Mouse (Mus musculus): ENCODE measurements around the gene Spryd3. TPM values are rescaled to one million over a fixed set of nuclear protein-coding genes. Genes with fewer than 3 reads are reported as not detected.

Spryd3 gene
- polyA plus RNA-seq, 1 experiment = 1.1 TPM

DNA sequence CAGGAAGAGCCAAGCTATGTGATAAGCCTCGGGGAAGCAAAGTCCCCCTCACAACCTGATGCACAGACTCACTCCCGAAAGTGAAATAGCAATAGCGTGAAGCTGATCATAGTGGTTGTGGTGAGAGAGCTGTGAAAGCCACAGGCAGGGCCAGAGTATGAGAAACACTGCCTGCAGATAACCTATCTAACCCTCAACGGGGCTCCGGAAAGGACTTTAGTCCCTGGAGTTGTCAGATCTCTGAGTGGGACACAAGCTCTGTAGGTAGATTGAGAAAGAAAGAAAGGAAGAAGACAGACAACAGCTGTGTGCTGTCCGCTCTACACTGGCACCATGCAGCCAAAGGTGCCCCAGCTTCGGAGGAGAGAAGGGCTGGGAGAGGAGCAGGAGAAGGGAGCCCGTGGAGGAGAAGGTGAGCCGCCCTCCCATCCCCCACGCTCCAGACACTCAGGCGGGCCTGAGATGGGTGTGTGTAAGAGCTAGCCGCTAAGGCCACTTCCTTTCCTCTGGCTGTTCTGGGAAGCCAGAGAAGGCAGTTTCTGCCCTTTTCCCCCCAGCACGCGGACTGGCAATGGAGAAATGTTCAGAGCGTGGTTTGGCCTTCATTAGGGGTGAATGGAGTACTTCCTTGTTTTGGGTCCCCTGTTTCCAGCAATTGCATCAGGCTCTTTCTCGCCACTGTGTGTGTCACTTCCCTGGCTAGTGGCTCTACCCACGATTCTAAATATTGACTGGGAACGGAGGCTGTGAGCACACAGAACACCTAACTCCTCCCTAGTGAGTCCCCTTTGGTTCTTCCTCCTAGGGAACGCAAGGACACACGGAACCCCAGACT is 14.5 kb upstream of the Spryd3 start, which contains the start of gene Soat2:
Gene Soat2, plus strand, starts transcription at position 226 of the 835 bp plus-strand sequence.
- Histone ChIP-seq H3K36me3 (ENCODE audit: control insufficient read depth) (peaks cover 22% of the 10 kb centered on the region), H3K4me1 (ENCODE audit: control insufficient read depth) (peaks cover 47% of the 10 kb centered on the region), H3K4me3 (replicated peaks) (peak within 1 kb of the TSS; percentile 66), H3K27me3 (ENCODE audit: control insufficient read depth) (peaks cover 7% of the 10 kb centered on the region), H3K9me3 (ENCODE audit: control insufficient read depth, low read length) (no peaks in the 10 kb centered on the region; the same call in none of the 2 replicates)
- TF ChIP-seq TAL1 (IDR thresholded peaks at IDR 0.05; ENCODE audit: low read length) = no peak
- TF ChIP-seq GATA1 (IDR thresholded peaks at IDR 0.05; ENCODE audit: low read length) = no peak

DNA sequence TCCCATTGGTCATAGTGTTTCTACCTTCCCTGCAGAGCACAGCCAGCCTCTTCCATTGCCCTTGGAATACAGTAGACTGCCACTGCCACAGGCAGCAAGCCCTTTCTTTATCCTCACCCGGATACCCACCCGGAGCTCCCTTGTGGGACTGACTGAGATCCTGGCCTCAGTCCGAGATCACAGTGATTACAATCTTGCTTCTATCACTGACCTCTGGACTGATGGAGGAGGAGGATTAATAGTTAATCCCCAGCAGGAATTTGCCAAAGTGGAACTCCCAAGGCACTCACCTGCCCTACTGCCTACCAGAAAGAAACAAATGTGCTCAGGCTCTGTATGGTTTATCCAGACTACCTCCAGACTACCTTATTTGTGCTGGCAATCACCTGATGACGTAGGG is 13.5 kb upstream of the Spryd3 start:
- H3K36me3 ChIP-seq (ENCODE audit: control insufficient read depth) = peaks cover 19% of the 10 kb centered on the region
- TF ChIP-seq TAL1 (IDR thresholded peaks at IDR 0.05; ENCODE audit: low read length) (no peak), GATA1 (IDR thresholded peaks at IDR 0.05; ENCODE audit: low read length) (no peak)
- H3K4me3 ChIP-seq (replicated peaks) = no peak overlapping the region
- no peaks in the 10 kb centered on the region; the same call in 1 of the 2 replicates for H3K9me3 ChIP-seq (ENCODE audit: control insufficient read depth, low read length)
- peaks cover 55% of the 10 kb centered on the region for H3K4me1 ChIP-seq (ENCODE audit: control insufficient read depth)
- peaks cover 17% of the 10 kb centered on the region for H3K27me3 ChIP-seq (ENCODE audit: control insufficient read depth)

DNA sequence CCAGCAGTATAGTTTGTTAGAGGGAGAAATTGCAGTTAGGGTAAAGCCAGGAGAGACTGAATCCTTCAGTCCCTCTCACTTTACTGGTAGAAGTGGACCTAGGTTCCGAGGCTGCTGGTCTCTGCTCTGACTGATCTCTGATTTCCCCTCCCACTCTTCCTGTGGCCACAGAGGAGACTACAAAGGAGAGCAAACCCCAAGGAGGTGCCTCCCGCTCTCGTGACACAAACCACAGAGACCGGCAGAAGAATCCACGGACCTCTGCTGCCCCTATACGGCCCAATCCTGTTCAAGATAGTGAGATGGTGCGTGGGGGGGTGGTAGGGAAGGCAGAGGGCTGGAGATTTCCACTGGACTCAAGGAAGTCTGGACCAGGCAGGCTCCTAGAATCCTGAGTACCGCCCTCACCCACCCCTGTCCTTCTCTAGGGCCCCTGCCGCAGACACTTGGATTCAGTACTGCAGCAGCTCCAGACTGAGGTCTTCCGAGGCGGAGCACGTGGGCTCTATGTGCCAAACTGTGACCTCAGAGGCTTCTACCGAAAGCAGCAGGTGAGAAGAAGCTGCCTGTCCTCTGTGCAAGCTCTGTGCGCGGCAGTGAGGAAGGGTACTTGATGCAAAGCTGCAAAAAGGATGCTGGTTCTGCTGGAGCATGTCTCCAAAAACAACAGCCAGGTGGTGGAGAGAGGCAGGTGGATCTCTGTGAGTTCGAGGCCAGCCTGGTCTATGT is 11.8 kb upstream of the Spryd3 start:
- TF ChIP-seq GATA1 (IDR thresholded peaks at IDR 0.05; ENCODE audit: low read length) = no peak
- no peak for TF ChIP-seq TAL1 (IDR thresholded peaks at IDR 0.05; ENCODE audit: low read length)
- Histone ChIP-seq H3K4me1 (ENCODE audit: control insufficient read depth) (peaks cover 51% of the 10 kb centered on the region), H3K9me3 (ENCODE audit: control insufficient read depth, low read length) (no peaks in the 10 kb centered on the region; the same call in 1 of the 2 replicates), H3K27me3 (ENCODE audit: control insufficient read depth) (peaks cover 34% of the 10 kb centered on the region), H3K4me3 (replicated peaks) (no peak overlapping the region), H3K36me3 (ENCODE audit: control insufficient read depth) (peaks cover 2% of the 10 kb centered on the region)

DNA sequence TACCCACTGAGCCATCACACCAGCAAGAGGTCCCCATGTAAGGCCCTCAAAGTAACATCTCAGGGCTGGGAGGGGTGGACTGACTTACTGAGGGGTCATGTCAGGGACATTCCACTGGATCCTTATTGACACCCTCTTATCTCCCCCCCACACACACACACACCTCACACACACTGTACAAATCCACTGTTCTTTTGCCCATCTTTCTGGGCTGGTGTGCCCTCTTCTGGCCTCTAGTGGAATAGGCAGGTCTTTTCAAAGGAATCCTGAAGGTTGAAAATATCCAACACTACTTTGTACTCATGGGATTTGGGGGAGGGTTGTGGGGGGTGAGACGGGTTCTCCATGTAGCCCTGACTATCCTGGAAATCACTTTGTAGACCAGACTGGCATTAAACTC is 10.8 kb upstream of the Spryd3 start:
- Histone ChIP-seq H3K36me3 (ENCODE audit: control insufficient read depth) (no peaks in the 10 kb centered on the region), H3K27me3 (ENCODE audit: control insufficient read depth) (peaks cover 42% of the 10 kb centered on the region), H3K9me3 (ENCODE audit: control insufficient read depth, low read length) (no peaks in the 10 kb centered on the region; the same call in 1 of the 2 replicates), H3K4me1 (ENCODE audit: control insufficient read depth) (peaks cover 49% of the 10 kb centered on the region), H3K4me3 (replicated peaks) (no peak overlapping the region)
- no peak for TF ChIP-seq GATA1 (IDR thresholded peaks at IDR 0.05; ENCODE audit: low read length)
- no peak for TF ChIP-seq TAL1 (IDR thresholded peaks at IDR 0.05; ENCODE audit: low read length)

DNA sequence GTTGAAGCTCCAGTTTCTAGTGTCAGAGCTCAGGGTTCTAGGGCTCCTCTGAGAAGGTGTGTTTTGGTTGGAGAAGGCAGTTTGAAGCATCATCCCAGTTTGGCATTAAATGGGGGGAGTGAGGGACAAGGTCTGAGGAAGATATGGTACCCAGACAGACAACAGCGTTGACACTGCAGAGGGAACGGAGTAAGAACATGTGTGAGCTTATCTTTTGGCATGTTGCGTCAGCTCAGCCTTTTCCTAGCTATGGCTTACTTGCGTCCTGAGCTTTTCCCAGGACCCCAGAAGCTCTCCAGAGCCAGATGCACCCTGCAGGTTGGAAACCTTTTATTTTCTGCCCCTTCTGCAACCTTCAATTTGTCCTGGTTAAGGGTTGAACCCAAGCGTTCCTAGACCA is 10.1 kb upstream of the Spryd3 start:
- Histone ChIP-seq H3K36me3 (ENCODE audit: control insufficient read depth) (no peaks in the 10 kb centered on the region), H3K9me3 (ENCODE audit: control insufficient read depth, low read length) (no peaks in the 10 kb centered on the region; the same call in 1 of the 2 replicates), H3K27me3 (ENCODE audit: control insufficient read depth) (peaks cover 48% of the 10 kb centered on the region), H3K4me3 (replicated peaks) (no peak overlapping the region), H3K4me1 (ENCODE audit: control insufficient read depth) (peaks cover 45% of the 10 kb centered on the region)
- no peak for TF ChIP-seq GATA1 (IDR thresholded peaks at IDR 0.05; ENCODE audit: low read length)
- TF ChIP-seq TAL1 (IDR thresholded peaks at IDR 0.05; ENCODE audit: low read length) = no peak

DNA sequence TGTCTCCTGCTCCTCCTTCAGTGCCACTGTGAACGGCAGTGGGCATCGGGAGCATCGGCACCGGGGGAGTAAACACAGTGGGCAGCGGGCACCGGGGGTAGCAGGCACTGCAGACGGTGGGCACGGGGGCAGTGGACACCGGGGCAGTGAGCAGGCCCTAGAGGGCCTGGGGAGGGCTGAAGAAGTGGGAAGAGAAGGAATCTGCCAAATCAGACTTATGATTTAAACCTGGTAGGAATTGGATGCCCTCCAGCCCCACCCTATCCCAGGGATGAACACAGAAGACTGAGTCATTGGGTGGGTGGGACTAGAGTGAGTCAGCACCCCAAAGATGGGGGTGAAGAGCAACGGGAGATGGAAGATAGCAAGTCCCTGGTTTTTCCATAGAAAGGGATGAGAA is 9.3 kb upstream of the Spryd3 start:
- peaks cover 37% of the 10 kb centered on the region for H3K4me1 ChIP-seq (ENCODE audit: control insufficient read depth)
- no peaks in the 10 kb centered on the region; the same call in 1 of the 2 replicates for H3K9me3 ChIP-seq (ENCODE audit: control insufficient read depth, low read length)
- H3K4me3 ChIP-seq (replicated peaks) = no peak overlapping the region
- no peak for TF ChIP-seq TAL1 (IDR thresholded peaks at IDR 0.05; ENCODE audit: low read length)
- peaks cover 48% of the 10 kb centered on the region for H3K27me3 ChIP-seq (ENCODE audit: control insufficient read depth)
- H3K36me3 ChIP-seq (ENCODE audit: control insufficient read depth) = no peaks in the 10 kb centered on the region

DNA sequence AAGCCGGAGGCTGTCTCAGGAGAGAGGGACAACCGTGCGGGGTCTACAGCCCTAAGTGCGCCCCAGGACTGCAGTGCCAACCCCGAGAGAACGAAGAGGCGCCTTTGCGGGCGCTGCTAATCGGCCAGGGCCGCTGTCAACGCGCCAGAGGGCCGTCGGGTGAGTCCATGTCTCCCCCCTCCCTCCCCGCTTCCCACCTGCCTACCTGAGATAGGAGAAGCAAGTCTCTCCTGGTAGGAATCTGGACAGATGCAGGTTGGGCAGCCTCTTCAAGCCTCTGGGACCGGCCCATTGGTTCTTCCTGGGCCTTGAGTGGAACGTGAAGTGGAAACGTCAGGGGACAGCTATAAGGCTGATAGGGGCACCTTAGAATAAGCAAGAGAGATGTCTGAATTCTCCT is 8.7 kb upstream of the Spryd3 start:
- TF ChIP-seq TAL1 (IDR thresholded peaks at IDR 0.05; ENCODE audit: low read length) (no peak), GATA1 (IDR thresholded peaks at IDR 0.05; ENCODE audit: low read length) (no peak)
- Histone ChIP-seq H3K36me3 (ENCODE audit: control insufficient read depth) (no peaks in the 10 kb centered on the region), H3K4me1 (ENCODE audit: control insufficient read depth) (peaks cover 31% of the 10 kb centered on the region), H3K27me3 (ENCODE audit: control insufficient read depth) (peaks cover 48% of the 10 kb centered on the region), H3K9me3 (ENCODE audit: control insufficient read depth, low read length) (no peaks in the 10 kb centered on the region; the same call in 1 of the 2 replicates), H3K4me3 (replicated peaks) (no peak overlapping the region)

DNA sequence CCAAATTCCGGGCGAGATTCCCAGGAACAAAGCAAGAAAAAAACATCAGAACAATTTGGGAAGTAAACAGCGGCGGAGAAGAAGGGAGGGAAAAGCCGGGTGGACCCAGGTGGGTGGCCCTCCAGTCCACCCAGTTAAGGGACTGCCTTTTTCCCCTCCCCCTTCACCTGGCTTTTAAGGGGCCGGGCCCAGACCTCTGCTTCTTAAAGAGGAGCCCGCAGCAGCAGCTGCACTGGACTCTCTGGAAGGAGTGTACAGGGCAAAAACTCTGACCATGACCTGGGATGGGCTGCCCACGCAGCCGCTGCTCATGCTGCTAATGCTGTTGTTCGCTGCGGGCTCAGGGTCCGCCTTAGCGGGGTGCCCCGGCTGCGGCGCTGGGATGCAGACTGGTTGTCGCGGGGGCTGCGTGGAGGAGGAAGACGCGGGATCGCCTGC is 8.3 kb upstream of the Spryd3 start, which contains the start of gene Igfbp6:
Gene Igfbp6, plus strand, starts transcription at position 89 of the 438 bp plus-strand sequence.
- peaks cover 27% of the 10 kb centered on the region for H3K4me1 ChIP-seq (ENCODE audit: control insufficient read depth)

More for the DNA sequence above, 8.3 kb upstream of the Spryd3 start, which contains the start of gene Igfbp6:
- peaks cover 50% of the 10 kb centered on the region for H3K27me3 ChIP-seq (ENCODE audit: control insufficient read depth)
- no peak within 1 kb of the TSS for H3K4me3 ChIP-seq (replicated peaks)
- H3K36me3 ChIP-seq (ENCODE audit: control insufficient read depth) = no peaks in the 10 kb centered on the region
- TF ChIP-seq TAL1 (IDR thresholded peaks at IDR 0.05; ENCODE audit: low read length) = no peak
- TF ChIP-seq GATA1 (IDR thresholded peaks at IDR 0.05; ENCODE audit: low read length) = no peak
- H3K9me3 ChIP-seq (ENCODE audit: control insufficient read depth, low read length) = no peaks in the 10 kb centered on the region; the same call in 1 of the 2 replicates
